Mouse (Mus musculus) embryonic facial prominence, embryonic 15.5 days (tissue): ENCODE measurements around the gene Gm7361. TPM values are rescaled to one million over a fixed set of nuclear protein-coding genes. Genes with fewer than 3 reads are reported as not detected.

Source experiments
- polyA plus RNA-seq: library from polyadenylated mRNA; unstranded; fragments of >200 nt; fragmentation: Nextera tagmentation; extraction: Ambion mirVana; gene quantifications from 2 replicates; pipeline ENCODE4 v1.2.1, GENCODE M21; 2015

Gene Gm7361
- polyA plus RNA-seq, 1 experiment from 2014 or later: 0.07 TPM

Other genes starting within 250 kb of the Gm7361 start
- gene Gm5862, start 234.8 kb upstream of the Gm7361 start, polyA plus RNA-seq: 0.08 and 0.09 TPM in 2 replicates
- 0.08 and 0.09 TPM in 2 replicates for gene Speer4a, start 218.1 kb upstream of the Gm7361 start, polyA plus RNA-seq
- gene Gm7347, start 199.1 kb upstream of the Gm7361 start, polyA plus RNA-seq: 0.08 and 0.09 TPM in 2 replicates
- 0.13 TPM in 1 of 2 replicates, not detected in the other for gene Gm10471, start 168.4 kb upstream of the Gm7361 start, polyA plus RNA-seq
- gene 5031410I06Rik, start 152.3 kb upstream of the Gm7361 start, polyA plus RNA-seq: not detected in 2 replicates
- 0.11 and 0.16 TPM in 2 replicates for gene Gm10220, start 136.3 kb upstream of the Gm7361 start, polyA plus RNA-seq